ENCODE assay signal across 10 mouse cellular contexts in the genomic region with DNA sequence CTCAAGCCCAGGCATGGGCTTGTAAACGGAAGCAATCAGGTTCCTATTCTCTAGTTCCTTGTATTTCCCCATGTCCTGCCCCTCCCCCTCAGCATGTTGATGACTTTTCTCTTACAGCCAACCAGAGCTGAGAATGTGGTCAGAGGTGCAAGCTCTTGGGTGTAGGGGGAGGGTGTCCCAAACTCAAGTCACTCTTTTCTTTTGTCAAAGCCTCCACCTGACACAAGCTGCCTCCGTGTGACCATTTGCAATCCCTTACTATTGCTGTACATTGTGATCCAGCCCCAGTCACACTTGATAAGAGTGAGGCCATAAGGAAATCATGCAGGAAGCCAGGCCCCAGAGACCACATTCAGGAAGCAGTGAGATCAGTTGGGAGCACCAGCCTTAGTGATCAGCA.
A peak's percentile ranks its signal among the peaks of the same experiment; 100 is the strongest.
DNase-seq lines count a peak whose midpoint lies in the region; ATAC-seq lines count a peak whose summit lies in the region.
"Had no signal": no experiment of that assay in that cellular context is flagged by ENCODE, and none has a peak within 500 bp of the region (broad histone marks: within the 10 kb centered on the region; RNA-seq: fewer than 3 reads in every experiment).

No protein-coding gene starts in this region.

- no peak overlapping the region for H3K4me3 ChIP-seq in macrophage (ENCODE audit: inconsistent target)
- H3K4me3 ChIP-seq in midbrain, embryonic 13.5 days (replicated peaks), result no peak overlapping the region
- H3K4me3 ChIP-seq: limb, embryonic 12.5 days; neural tube, embryonic 12.5 days had no signal

- H3K79me2 ChIP-seq in macrophage (ENCODE audit: inconsistent target), result no peaks in the 10 kb centered on the region

- intact Hi-C loops in left cerebral cortex, postnatal 10 days (cut with DNase I), result loop anchor here (5.0 kb wide), 1 partner anchor 1126 kb away; no protein-coding TSS in a partner anchor

- H3K4me1 ChIP-seq in midbrain, embryonic 13.5 days (replicated peaks), result no peaks in the 10 kb centered on the region

- peak; percentile 3 for DNase-seq in retina, postnatal 1 day
- no peak for DNase-seq in retina, embryonic 14.5 days (ENCODE audit: low spot score)
- DNase-seq in thymus, postnatal 36 days, result peak; percentile 22 to 42
- no peak for DNase-seq in urinary bladder, postnatal 14 days (ENCODE audit: low spot score)
- no peak for DNase-seq in left cerebral cortex, postnatal 10 days (ENCODE audit: extremely low spot score in 1 of 2, low spot score in 2 of 2)

- no peak overlapping the region for H3K9ac ChIP-seq in midbrain, embryonic 13.5 days (replicated peaks)
- H3K9ac ChIP-seq: limb, embryonic 12.5 days; neural tube, embryonic 12.5 days had no signal

- WGBS in macrophage (ENCODE audit: missing documents), result 0% methylated on average over 2 of the region's 2 CpGs
- 30% methylated on average over 2 of the region's 2 CpGs for WGBS in midbrain, embryonic 13.5 days

- no peaks in the 10 kb centered on the region for H3K27me3 ChIP-seq in midbrain, embryonic 13.5 days
- H3K27me3 ChIP-seq: limb, embryonic 12.5 days; neural tube, embryonic 12.5 days had no signal

- no peaks in the 10 kb centered on the region for H3K9me3 ChIP-seq in midbrain, embryonic 13.5 days
- H3K9me3 ChIP-seq: limb, embryonic 12.5 days; neural tube, embryonic 12.5 days had no signal

- H3K4me2 ChIP-seq in midbrain, embryonic 13.5 days (replicated peaks), result no peak overlapping the region
- H3K4me2 ChIP-seq: limb, embryonic 12.5 days; neural tube, embryonic 12.5 days had no signal

- no peaks in the 10 kb centered on the region for H3K36me3 ChIP-seq in macrophage (ENCODE audit: inconsistent target)
- H3K36me3 ChIP-seq in midbrain, embryonic 13.5 days, result peaks cover 12% of the 10 kb centered on the region

- H3K27ac ChIP-seq in macrophage, result peak overlapping the region; percentile 10
- no peak overlapping the region for H3K27ac ChIP-seq in midbrain, embryonic 13.5 days
- H3K27ac ChIP-seq: neural tube, embryonic 12.5 days had no signal

- ATAC-seq in hematopoietic stem cell, adult 5-6 weeks (replicated peaks in 1 of 2; ENCODE audit: insufficient read depth in 1 of 2, low FRiP score in 2 of 2, low TSS enrichment in 1 of 2, low read depth in 1 of 2, poor library complexity in 2 of 2, severe bottlenecking in 2 of 2), result peak; percentile 58 to 66
- no peak for ATAC-seq in midbrain, embryonic 13.5 days

Comparison
In these comparisons a context has a peak if more than half of its experiments do, and no peak if none do; other contexts are left out.
1. DNase-seq: peak in retina, postnatal 1 day (single experiment) and thymus, postnatal 36 days (2 of 2); none in retina, embryonic 14.5 days (single experiment), urinary bladder, postnatal 14 days (single experiment) and left cerebral cortex, postnatal 10 days (0 of 2).